Mouse (Mus musculus) neural tube, embryonic 11.5 days (tissue): ENCODE results near the gene Rtn2. TPM values are rescaled to one million over a fixed set of nuclear protein-coding genes. Genes with fewer than 3 reads are reported as not detected.

Experiments
- ATAC-seq: fragments of 200-750 bp; cut with Nextera tagmentation; 2 replicates; pipeline ENCODE4 v1.8.0; 2017; ENCODE audit warnings: moderate number of reproducible peaks, mild to moderate bottlenecking, moderate TSS enrichment, moderate library complexity; ENCODE audit not compliant: insufficient read depth, low FRiP score, low TSS enrichment
- DNase-seq: peaks from one replicate; pipeline ENCODE4 v3.0.0-alpha.2; 2015; ENCODE audit warnings: low spot score
- H3K27ac ChIP-seq: fragments of 300-500 bp; sonication (generic); 2 replicates; pipeline ENCODE4 v1.5.1; 2014; ENCODE audit warnings: low read depth, mild to moderate bottlenecking, low read length
- H3K27me3 ChIP-seq: fragments of 300-500 bp; sonication (generic); 2 replicates; pipeline ENCODE4 v1.6.1; 2014; ENCODE audit warnings: mild to moderate bottlenecking, low read length, mixed read lengths; ENCODE audit not compliant: control insufficient read depth, insufficient read depth
- H3K36me3 ChIP-seq: fragments of 300-500 bp; sonication (generic); 2 replicates; pipeline ENCODE4 v1.6.1; 2014; ENCODE audit warnings: mild to moderate bottlenecking, low read length, moderate library complexity, mixed read lengths; ENCODE audit not compliant: control insufficient read depth, insufficient read depth
- H3K4me1 ChIP-seq: fragments of 300-500 bp; sonication (generic); 2 replicates; pipeline ENCODE4 v1.6.1; 2014; ENCODE audit warnings: low read length, mixed read lengths; ENCODE audit not compliant: control insufficient read depth, insufficient read depth
- H3K4me2 ChIP-seq: fragments of 300-500 bp; sonication (generic); 2 replicates; pipeline ENCODE4 v1.6.1; 2014; ENCODE audit warnings: low read depth, mild to moderate bottlenecking, moderate library complexity
- H3K4me3 ChIP-seq: fragments of 300-500 bp; sonication (generic); 2 replicates; pipeline ENCODE4 v1.5.1; 2014; ENCODE audit warnings: low read depth, low read length
- H3K9ac ChIP-seq: fragments of 300-500 bp; sonication (generic); 2 replicates; pipeline ENCODE4 v1.6.1; 2014; ENCODE audit warnings: mild to moderate bottlenecking, low read length
- H3K9me3 ChIP-seq: fragments of 300-500 bp; sonication (generic); 2 replicates; pipeline ENCODE4 v1.6.1; 2016; ENCODE audit warnings: low read length; ENCODE audit not compliant: control insufficient read depth
- WGBS: fragments of 180-500 bp; shearing (Covaris S2); extraction: QIAGEN DNeasy Blood & Tissue Kit; methylation state at CpG from one replicate; pipeline ENCODE4 v1.1.7; 2014; 5-methylcytosine and 5-hydroxymethylcytosine counted together
- polyA plus RNA-seq: library from polyadenylated mRNA; unstranded; fragments of >200 nt; fragmentation: Nextera tagmentation; extraction: Ambion mirVana; gene quantifications from 2 replicates; pipeline ENCODE4 v1.2.1, GENCODE M21; 2014

The Rtn2 gene
- polyA plus RNA-seq, 1 experiment from 2014 or later = 60.2 TPM

- DNase-seq (no peak), ATAC-seq (no peak)
- no peak overlapping the region for H3K4me2 ChIP-seq
- WGBS = 51% methylated on average over 14 of the region's 14 CpGs
- H3K9ac ChIP-seq = no peak overlapping the region
- peaks cover 9% of the 10 kb centered on the region; the same call in 1 of the 2 replicates for H3K4me1 ChIP-seq
- no peak overlapping the region for H3K4me3 ChIP-seq
- H3K27ac ChIP-seq = no peak overlapping the region
- H3K36me3 ChIP-seq = no peaks in the 10 kb centered on the region
- H3K9me3 ChIP-seq = no peaks in the 10 kb centered on the region
- H3K27me3 ChIP-seq = no peaks in the 10 kb centered on the region
Observed at GRCm38 (mm10) chr7:19316451-19317161, 34.2 kb downstream of the Rtn2 start.

GRCm38 (mm10) chr7:19318201-19318600, 35.8 kb downstream of the Rtn2 start:
- Histone ChIP-seq H3K36me3 (no peaks in the 10 kb centered on the region), H3K4me1 (peaks cover 9% of the 10 kb centered on the region; the same call in 1 of the 2 replicates), H3K9ac (no peak overlapping the region), H3K4me3 (no peak overlapping the region), H3K27ac (no peak overlapping the region), H3K9me3 (no peaks in the 10 kb centered on the region), H3K27me3 (no peaks in the 10 kb centered on the region), H3K4me2 (no peak overlapping the region)
- ATAC-seq (no peak), DNase-seq (no peak)
- 67% methylated on average over 2 of the region's 2 CpGs for WGBS

GRCm38 (mm10) chr7:19318676-19319075, 36.3 kb downstream of the Rtn2 start:
- no peak overlapping the region for H3K27ac ChIP-seq
- H3K36me3 ChIP-seq = no peaks in the 10 kb centered on the region
- 78% methylated on average over 7 of the region's 7 CpGs for WGBS
- no peak overlapping the region for H3K4me3 ChIP-seq
- H3K9ac ChIP-seq = no peak overlapping the region
- H3K27me3 ChIP-seq = no peaks in the 10 kb centered on the region
- no peak for DNase-seq
- H3K4me2 ChIP-seq = no peak overlapping the region
- no peaks in the 10 kb centered on the region for H3K9me3 ChIP-seq
- peaks cover 9% of the 10 kb centered on the region; the same call in 1 of the 2 replicates for H3K4me1 ChIP-seq
- no peak for ATAC-seq

GRCm38 (mm10) chr7:19319458-19319857, 37.0 kb downstream of the Rtn2 start:
- Histone ChIP-seq H3K27me3 (no peaks in the 10 kb centered on the region), H3K4me2 (peak overlapping the region; percentile 77), H3K36me3 (no peaks in the 10 kb centered on the region), H3K4me1 (peaks cover 9% of the 10 kb centered on the region; the same call in 1 of the 2 replicates), H3K4me3 (peak overlapping the region; percentile 37), H3K9me3 (no peaks in the 10 kb centered on the region), H3K9ac (peak overlapping the region; percentile 40), H3K27ac (no peak overlapping the region)
- 19% methylated on average over 9 of the region's 9 CpGs for WGBS
- ATAC-seq (peak; percentile 68), DNase-seq (no peak)

GRCm38 (mm10) chr7:19319906-19320305, 37.5 kb downstream of the Rtn2 start:
- Histone ChIP-seq H3K36me3 (no peaks in the 10 kb centered on the region), H3K27me3 (no peaks in the 10 kb centered on the region), H3K4me3 (peak overlapping the region; percentile 37), H3K9me3 (no peaks in the 10 kb centered on the region), H3K9ac (peak overlapping the region; percentile 40), H3K4me2 (peak overlapping the region; percentile 77), H3K4me1 (peaks cover 9% of the 10 kb centered on the region; the same call in 1 of the 2 replicates), H3K27ac (no peak overlapping the region)
- WGBS = 0% methylated on average over 41 of the region's 41 CpGs
- DNase-seq = peak; percentile 99
- peak; percentile 92 for ATAC-seq

GRCm38 (mm10) chr7:19320637-19321036, 38.2 kb downstream of the Rtn2 start:
- H3K4me1 ChIP-seq = peaks cover 9% of the 10 kb centered on the region; the same call in 1 of the 2 replicates
- H3K9ac ChIP-seq = no peak overlapping the region
- no peak overlapping the region for H3K27ac ChIP-seq
- DNase-seq (no peak), ATAC-seq (no peak)
- no peak overlapping the region for H3K4me3 ChIP-seq
- no peaks in the 10 kb centered on the region for H3K36me3 ChIP-seq
- WGBS = 46% methylated on average over 7 of the region's 7 CpGs
- H3K4me2 ChIP-seq = peak overlapping the region; percentile 77; the same call in 1 of the 2 replicates
- no peaks in the 10 kb centered on the region for H3K9me3 ChIP-seq
- no peaks in the 10 kb centered on the region for H3K27me3 ChIP-seq

GRCm38 (mm10) chr7:19321464-19321863, 39.0 kb downstream of the Rtn2 start:
- Histone ChIP-seq H3K4me1 (peaks cover 11% of the 10 kb centered on the region), H3K4me3 (no peak overlapping the region), H3K27me3 (no peaks in the 10 kb centered on the region), H3K9ac (no peak overlapping the region), H3K27ac (no peak overlapping the region), H3K36me3 (no peaks in the 10 kb centered on the region), H3K9me3 (no peaks in the 10 kb centered on the region), H3K4me2 (no peak overlapping the region)
- ATAC-seq (no peak), DNase-seq (no peak)
- WGBS = 65% methylated on average over 5 of the region's 5 CpGs

GRCm38 (mm10) chr7:19322489-19322888, 40.1 kb downstream of the Rtn2 start:
- 50% methylated on average over 9 of the region's 9 CpGs for WGBS
- DNase-seq (no peak), ATAC-seq (no peak)
- no peak overlapping the region for H3K27ac ChIP-seq
- no peak overlapping the region for H3K4me3 ChIP-seq
- no peaks in the 10 kb centered on the region for H3K36me3 ChIP-seq
- H3K9me3 ChIP-seq = no peaks in the 10 kb centered on the region
- no peak overlapping the region for H3K4me2 ChIP-seq
- H3K27me3 ChIP-seq = no peaks in the 10 kb centered on the region
- H3K9ac ChIP-seq = no peak overlapping the region
- peaks cover 16% of the 10 kb centered on the region for H3K4me1 ChIP-seq

GRCm38 (mm10) chr7:19324221-19324620, 41.8 kb downstream of the Rtn2 start:
- Histone ChIP-seq H3K4me2 (no peak overlapping the region), H3K27ac (no peak overlapping the region), H3K4me1 (peaks cover 16% of the 10 kb centered on the region), H3K27me3 (no peaks in the 10 kb centered on the region), H3K9me3 (no peaks in the 10 kb centered on the region), H3K36me3 (no peaks in the 10 kb centered on the region), H3K4me3 (no peak overlapping the region), H3K9ac (no peak overlapping the region)
- DNase-seq (no peak), ATAC-seq (no peak)
- WGBS = 89% methylated on average over 11 of the region's 11 CpGs
